Mouse (Mus musculus): ENCODE results near the gene Zfhx3. TPM values are rescaled to one million over a fixed set of nuclear protein-coding genes. Genes with fewer than 3 reads are reported as not detected.
A peak's percentile ranks its signal among the peaks of the same experiment; 100 is the strongest.

The Zfhx3 gene
- polyA plus RNA-seq, 2 experiments: 14.4 to 26.1 TPM

- no peak for TF ChIP-seq POLR2A (IDR thresholded peaks at IDR 0.05; ENCODE audit: borderline replicate concordance, extremely low read depth, insufficient read depth, insufficient read length)
- H3K27ac ChIP-seq (replicated peaks; ENCODE audit: low read depth, low read length): no peak overlapping the region
- H3K9me3 ChIP-seq (ENCODE audit: control insufficient read depth, low read length): no peaks in the 10 kb centered on the region
- ATAC-seq (ENCODE audit: low FRiP score, low read depth) (no peak), DNase-seq (ENCODE audit: low spot score) (no peak)
- 32% methylated on average over 3 of the region's 3 CpGs for WGBS
- H3K27me3 ChIP-seq (ENCODE audit: control insufficient read depth, insufficient read depth, low read length): no peaks in the 10 kb centered on the region
- no peak overlapping the region for H3K9ac ChIP-seq (ENCODE audit: low read depth, low read length, severe bottlenecking)
- no peak overlapping the region for H3K4me3 ChIP-seq (replicated peaks; ENCODE audit: low read length)
- H3K4me1 ChIP-seq (ENCODE audit: control insufficient read depth, insufficient read depth, low read length): peaks cover 3% of the 10 kb centered on the region; the same call in 1 of the 2 replicates
- H3K36me3 ChIP-seq (ENCODE audit: control insufficient read depth, insufficient read depth, low read length): no peaks in the 10 kb centered on the region
- H3K4me2 ChIP-seq (replicated peaks; ENCODE audit: low read depth, low read length, severe bottlenecking): no peak overlapping the region
Measured at GRCm38 (mm10) chr8:108634282-108634681, 691.8 kb downstream of the Zfhx3 start.

GRCm38 (mm10) chr8:108637887-108638286 lies 695.4 kb downstream of the Zfhx3 start:
- H3K36me3 ChIP-seq (ENCODE audit: control insufficient read depth, insufficient read depth, low read length): no peaks in the 10 kb centered on the region
- H3K9ac ChIP-seq (ENCODE audit: low read depth, low read length, severe bottlenecking): no peak overlapping the region
- TF ChIP-seq POLR2A (IDR thresholded peaks at IDR 0.05; ENCODE audit: borderline replicate concordance, extremely low read depth, insufficient read depth, insufficient read length): no peak
- no peak overlapping the region for H3K4me2 ChIP-seq (replicated peaks; ENCODE audit: low read depth, low read length, severe bottlenecking)
- ATAC-seq (ENCODE audit: low FRiP score, low read depth) (no peak), DNase-seq (ENCODE audit: low spot score) (no peak)
- H3K4me1 ChIP-seq (ENCODE audit: control insufficient read depth, insufficient read depth, low read length): no peaks in the 10 kb centered on the region
- no peak overlapping the region for H3K27ac ChIP-seq (replicated peaks; ENCODE audit: low read depth, low read length)
- no peaks in the 10 kb centered on the region for H3K27me3 ChIP-seq (ENCODE audit: control insufficient read depth, insufficient read depth, low read length)
- no peak overlapping the region for H3K4me3 ChIP-seq (replicated peaks; ENCODE audit: low read length)
- no peaks in the 10 kb centered on the region for H3K9me3 ChIP-seq (ENCODE audit: control insufficient read depth, low read length)
- WGBS: 91% methylated on average over 2 of the region's 2 CpGs

- no peak overlapping the region for H3K4me3 ChIP-seq (replicated peaks; ENCODE audit: low read length)
- peaks cover 5% of the 10 kb centered on the region for H3K4me1 ChIP-seq (ENCODE audit: control insufficient read depth, insufficient read depth, low read length)
- no peak overlapping the region for H3K9ac ChIP-seq (ENCODE audit: low read depth, low read length, severe bottlenecking)
- H3K27ac ChIP-seq (replicated peaks; ENCODE audit: low read depth, low read length): no peak overlapping the region
- no peak overlapping the region for H3K4me2 ChIP-seq (replicated peaks; ENCODE audit: low read depth, low read length, severe bottlenecking)
- no peaks in the 10 kb centered on the region for H3K27me3 ChIP-seq (ENCODE audit: control insufficient read depth, insufficient read depth, low read length)
- no peaks in the 10 kb centered on the region for H3K36me3 ChIP-seq (ENCODE audit: control insufficient read depth, insufficient read depth, low read length)
- ATAC-seq (ENCODE audit: low FRiP score, low read depth): no peak
- 76% methylated on average over 3 of the region's 3 CpGs for WGBS
- no peak for TF ChIP-seq POLR2A (IDR thresholded peaks at IDR 0.05; ENCODE audit: borderline replicate concordance, extremely low read depth, insufficient read depth, insufficient read length)
- H3K9me3 ChIP-seq (ENCODE audit: control insufficient read depth, low read length): no peaks in the 10 kb centered on the region
- DNase-seq (ENCODE audit: low spot score): no peak
Measured at GRCm38 (mm10) chr8:108645660-108646059, 703.2 kb downstream of the Zfhx3 start.

- H3K36me3 ChIP-seq (ENCODE audit: control insufficient read depth, insufficient read depth, low read length): no peaks in the 10 kb centered on the region
- TF ChIP-seq POLR2A (IDR thresholded peaks at IDR 0.05; ENCODE audit: borderline replicate concordance, extremely low read depth, insufficient read depth, insufficient read length): no peak
- DNase-seq (ENCODE audit: low spot score): peak; percentile 28
- H3K9me3 ChIP-seq (ENCODE audit: control insufficient read depth, low read length): no peaks in the 10 kb centered on the region
- WGBS: 23% methylated on average over 8 of the region's 8 CpGs
- ATAC-seq (ENCODE audit: low FRiP score, low read depth): no peak
- no peak overlapping the region for H3K4me3 ChIP-seq (replicated peaks; ENCODE audit: low read length)
- peaks cover 5% of the 10 kb centered on the region for H3K4me1 ChIP-seq (ENCODE audit: control insufficient read depth, insufficient read depth, low read length)
- no peak overlapping the region for H3K4me2 ChIP-seq (replicated peaks; ENCODE audit: low read depth, low read length, severe bottlenecking)
- H3K27me3 ChIP-seq (ENCODE audit: control insufficient read depth, insufficient read depth, low read length): no peaks in the 10 kb centered on the region
- H3K27ac ChIP-seq (replicated peaks; ENCODE audit: low read depth, low read length): no peak overlapping the region
- no peak overlapping the region for H3K9ac ChIP-seq (ENCODE audit: low read depth, low read length, severe bottlenecking)
Measured at GRCm38 (mm10) chr8:108647556-108647955, 705.1 kb downstream of the Zfhx3 start.

- Histone ChIP-seq H3K4me3 (replicated peaks; ENCODE audit: low read length) (no peak overlapping the region), H3K36me3 (ENCODE audit: control insufficient read depth, insufficient read depth, low read length) (no peaks in the 10 kb centered on the region), H3K27me3 (ENCODE audit: control insufficient read depth, insufficient read depth, low read length) (no peaks in the 10 kb centered on the region), H3K9ac (ENCODE audit: low read depth, low read length, severe bottlenecking) (no peak overlapping the region), H3K4me2 (replicated peaks; ENCODE audit: low read depth, low read length, severe bottlenecking) (no peak overlapping the region), H3K4me1 (ENCODE audit: control insufficient read depth, insufficient read depth, low read length) (peaks cover 5% of the 10 kb centered on the region), H3K9me3 (ENCODE audit: control insufficient read depth, low read length) (no peaks in the 10 kb centered on the region), H3K27ac (replicated peaks; ENCODE audit: low read depth, low read length) (no peak overlapping the region)
- ATAC-seq (ENCODE audit: low FRiP score, low read depth): no peak
- 86% methylated on average over 6 of the region's 6 CpGs for WGBS
- no peak for TF ChIP-seq POLR2A (IDR thresholded peaks at IDR 0.05; ENCODE audit: borderline replicate concordance, extremely low read depth, insufficient read depth, insufficient read length)
- no peak for DNase-seq (ENCODE audit: low spot score)
Measured at GRCm38 (mm10) chr8:108648993-108649392, 706.5 kb downstream of the Zfhx3 start.

- H3K4me1 ChIP-seq (ENCODE audit: control insufficient read depth, insufficient read depth, low read length): peaks cover 9% of the 10 kb centered on the region
- ATAC-seq (ENCODE audit: low FRiP score, low read depth) (no peak), DNase-seq (ENCODE audit: low spot score) (no peak)
- H3K4me2 ChIP-seq (replicated peaks; ENCODE audit: low read depth, low read length, severe bottlenecking): no peak overlapping the region
- no peaks in the 10 kb centered on the region for H3K36me3 ChIP-seq (ENCODE audit: control insufficient read depth, insufficient read depth, low read length)
- no peak overlapping the region for H3K4me3 ChIP-seq (replicated peaks; ENCODE audit: low read length)
- WGBS: 88% methylated on average over 8 of the region's 8 CpGs
- H3K27me3 ChIP-seq (ENCODE audit: control insufficient read depth, insufficient read depth, low read length): no peaks in the 10 kb centered on the region
- no peak overlapping the region for H3K27ac ChIP-seq (replicated peaks; ENCODE audit: low read depth, low read length)
- no peak for TF ChIP-seq POLR2A (IDR thresholded peaks at IDR 0.05; ENCODE audit: borderline replicate concordance, extremely low read depth, insufficient read depth, insufficient read length)
- H3K9me3 ChIP-seq (ENCODE audit: control insufficient read depth, low read length): no peaks in the 10 kb centered on the region
- no peak overlapping the region for H3K9ac ChIP-seq (ENCODE audit: low read depth, low read length, severe bottlenecking)
Measured at GRCm38 (mm10) chr8:108650837-108651236, 708.4 kb downstream of the Zfhx3 start.
